Mouse (Mus musculus) heart, postnatal 10 days (tissue): ENCODE measurements around the gene Cdyl2. TPM values are rescaled to one million over a fixed set of nuclear protein-coding genes. Genes with fewer than 3 reads are reported as not detected.

Experiments
- DNase-seq, 2 experiments: peaks; one replicate each; pipeline ENCODE4 v3.0.0; 2021
- intact Hi-C: fragments of 180-260 bp; cut with DNase I; formaldehyde crosslinking; loops from one replicate; pipeline ENCODE4 v1.15.1; 2025
- total RNA-seq, 2 experiments: library from RNA; stranded (reverse); gene quantifications; 2 replicates each; pipeline ENCODE4 v1.2.3; 2021

The Cdyl2 gene
- total RNA-seq, result 1 to 10 TPM; 4.2 to 4.3 TPM

DNA sequence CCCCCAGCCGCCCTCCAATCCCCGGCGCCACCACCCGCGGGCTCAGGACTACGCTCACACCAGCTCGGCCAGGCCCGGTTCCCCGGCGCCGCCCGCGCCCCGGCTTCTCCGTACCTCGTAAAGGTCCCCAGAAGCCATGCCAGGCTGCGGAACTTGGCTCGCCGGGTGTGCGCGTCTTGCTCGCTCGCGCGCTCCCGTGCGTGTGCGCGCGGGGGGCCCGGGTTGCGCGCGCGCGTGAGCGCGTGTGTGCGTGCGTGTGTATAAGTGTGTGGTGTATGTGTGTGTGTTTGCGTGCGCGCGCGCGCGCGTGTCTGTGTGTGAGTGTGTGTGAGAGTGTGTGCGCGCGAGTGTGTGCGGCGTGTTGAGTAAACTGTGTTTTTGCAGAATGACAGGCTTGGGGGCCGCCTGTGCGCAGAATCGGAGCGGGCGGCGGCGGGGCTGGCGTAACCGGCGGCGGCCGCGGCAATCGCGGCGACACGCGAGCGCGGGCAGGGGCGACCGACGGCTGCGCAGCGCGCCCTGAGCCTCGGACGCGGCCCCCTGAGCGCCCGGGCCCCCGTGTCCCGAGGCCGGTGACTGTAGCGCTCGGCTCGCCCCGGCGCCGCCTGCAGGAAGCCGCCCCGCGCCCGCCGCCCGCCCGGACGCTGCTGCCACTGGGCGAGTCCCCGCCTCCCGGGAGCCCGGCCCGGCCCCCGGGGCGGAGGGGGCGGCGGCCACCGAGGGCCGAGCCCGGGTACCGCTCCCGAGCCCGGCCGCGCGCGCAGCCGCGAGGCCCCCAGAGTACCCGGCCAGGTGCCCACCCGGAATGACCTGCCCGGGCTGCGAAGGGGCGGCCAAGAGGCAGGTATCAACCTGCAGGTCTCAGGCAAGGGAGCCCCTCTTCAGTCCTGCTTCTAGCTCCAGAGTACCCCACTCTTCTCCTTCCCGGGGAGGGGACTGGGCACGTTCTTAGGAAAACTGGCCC, at the start of gene Cdyl2:
TSS of gene Cdyl2 (minus strand) at position 308 of the 964 bp plus-strand sequence.
- intact Hi-C loops, result no loop called here

DNA sequence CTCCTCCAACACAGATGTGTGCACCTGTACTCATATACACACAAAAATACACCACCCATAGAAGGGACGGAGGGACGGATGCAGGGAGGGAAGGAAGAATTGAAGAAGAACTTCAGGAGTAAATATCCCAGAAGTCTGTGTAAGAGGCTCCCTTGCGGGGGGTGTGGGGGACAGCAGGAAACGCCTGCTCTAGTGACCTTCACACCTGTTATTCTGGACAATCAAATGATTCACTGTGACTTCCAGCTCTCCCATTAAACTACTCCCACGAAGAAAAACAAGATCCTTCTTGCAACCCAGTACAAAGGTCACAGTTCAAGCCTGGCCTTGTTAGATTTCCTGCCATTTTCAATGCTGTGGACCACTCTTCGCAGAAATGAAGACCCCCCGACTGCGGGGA, 47.8 kb upstream of the Cdyl2 start:
- no peak for DNase-seq
- intact Hi-C loops, result no loop called here

More for the DNA sequence above, at the start of gene Cdyl2:
- peak; percentile 81 to 82 for DNase-seq

DNA sequence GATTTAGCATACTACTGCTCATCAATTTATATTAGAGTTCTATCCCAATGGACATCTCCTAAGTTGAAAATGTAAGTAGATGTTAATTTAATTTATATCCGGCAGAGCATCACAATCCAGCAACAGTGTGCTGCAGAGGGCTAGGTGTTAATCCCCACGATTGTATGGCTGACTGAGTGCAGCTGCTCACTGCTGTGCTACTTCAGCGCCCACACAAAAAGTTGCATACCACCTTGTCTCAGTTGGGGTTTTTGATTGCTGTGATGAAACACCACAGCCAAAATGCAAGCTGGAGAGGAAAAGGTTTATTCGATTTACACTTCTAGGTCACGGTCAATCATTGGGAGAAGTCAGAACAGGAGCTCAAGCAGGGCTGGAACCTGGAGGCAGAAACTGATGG, 41.4 kb upstream of the Cdyl2 start:
- DNase-seq, result no peak
- intact Hi-C loops, result no loop called here

DNA sequence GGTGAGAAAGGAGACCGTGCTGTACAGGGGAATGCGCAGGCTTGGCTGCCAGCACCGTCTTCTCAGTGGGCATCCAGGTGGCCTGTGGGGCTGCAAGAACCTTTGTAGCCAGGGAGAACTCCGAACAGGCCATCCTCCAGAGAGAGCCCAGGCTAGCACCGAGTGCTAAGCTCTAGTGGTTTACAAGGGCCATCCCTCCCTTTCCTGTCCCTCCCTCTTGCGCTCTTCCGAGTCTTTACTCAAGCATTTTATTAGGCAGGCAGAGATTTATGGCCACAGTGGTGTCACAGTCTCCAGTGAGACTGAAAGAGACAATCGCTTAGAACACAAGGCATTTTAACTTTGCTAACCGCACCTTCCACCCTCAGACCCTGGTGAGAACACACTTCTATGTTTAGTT, 39.9 kb upstream of the Cdyl2 start:
- DNase-seq, result no peak
- intact Hi-C loops, result no loop called here

DNA sequence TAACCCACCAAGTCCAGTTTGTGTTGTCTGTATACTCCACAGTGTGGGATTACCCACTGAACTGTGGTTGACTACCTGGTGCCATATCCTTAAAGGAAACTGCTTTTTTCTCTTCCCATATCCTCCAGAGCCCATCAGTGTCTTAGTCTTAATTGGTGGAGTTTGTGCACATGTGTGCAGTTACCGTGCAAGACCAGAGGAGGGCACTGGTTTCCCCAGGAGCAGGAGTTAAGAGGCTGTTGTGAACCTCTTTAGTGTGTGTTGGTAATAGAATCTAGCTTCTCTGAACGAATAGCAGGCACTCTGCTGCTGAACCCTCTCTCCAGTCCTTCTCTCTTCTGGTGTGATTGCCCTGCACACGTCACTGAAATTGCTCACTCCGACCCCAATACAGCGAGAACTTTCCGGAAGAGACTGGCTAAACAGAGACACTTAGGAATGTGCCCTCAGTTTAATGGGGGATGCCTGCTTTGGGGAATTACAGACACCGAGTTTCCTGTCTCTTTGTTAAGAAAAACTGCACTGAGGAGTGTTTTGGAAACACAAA, 39.1 kb upstream of the Cdyl2 start:
- DNase-seq, result peak; percentile 5 to 10

DNA sequence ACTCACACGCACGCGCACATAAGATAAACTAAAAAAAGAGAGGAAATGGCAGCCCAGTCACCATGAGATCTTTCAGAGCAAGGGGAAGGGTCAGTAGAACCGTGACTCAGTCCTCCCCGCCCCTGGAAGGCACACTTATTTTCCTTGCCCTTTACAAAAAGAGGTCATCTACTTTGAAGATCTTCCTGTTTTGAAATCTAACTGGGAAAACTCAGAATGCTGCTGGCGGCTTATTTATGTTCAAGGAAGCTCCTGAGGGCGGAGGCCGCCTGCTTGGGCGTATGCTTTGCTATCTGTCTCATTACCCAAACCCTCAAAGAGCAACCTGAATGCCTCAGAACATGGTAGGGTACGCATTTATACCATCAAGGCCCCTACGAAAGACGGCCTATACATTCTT, 38.0 kb upstream of the Cdyl2 start:
- DNase-seq, result no peak
- intact Hi-C loops, result no loop called here

More for the DNA sequence above, 39.1 kb upstream of the Cdyl2 start:
- intact Hi-C loops, result no loop called here

DNA sequence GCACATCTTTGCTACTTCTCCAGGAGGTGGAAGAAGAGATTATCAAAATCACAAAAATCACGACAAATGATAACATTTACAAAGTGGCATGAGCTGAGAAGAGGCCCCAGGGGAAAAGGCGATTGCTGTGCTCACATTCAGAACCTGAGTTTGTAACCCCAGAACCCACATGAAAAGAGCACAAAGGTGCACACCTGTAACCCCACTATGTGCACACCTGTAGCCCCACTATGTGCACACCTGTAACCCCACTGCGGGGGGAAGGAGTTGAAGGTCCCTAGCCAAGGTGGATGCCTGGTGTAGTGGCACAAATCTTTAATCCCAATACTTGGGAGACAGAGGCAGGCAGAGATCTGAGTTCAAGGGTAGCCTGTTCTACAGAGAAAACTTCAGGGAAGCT, 23.4 kb upstream of the Cdyl2 start:
- intact Hi-C loops, result no loop called here
- no peak for DNase-seq

DNA sequence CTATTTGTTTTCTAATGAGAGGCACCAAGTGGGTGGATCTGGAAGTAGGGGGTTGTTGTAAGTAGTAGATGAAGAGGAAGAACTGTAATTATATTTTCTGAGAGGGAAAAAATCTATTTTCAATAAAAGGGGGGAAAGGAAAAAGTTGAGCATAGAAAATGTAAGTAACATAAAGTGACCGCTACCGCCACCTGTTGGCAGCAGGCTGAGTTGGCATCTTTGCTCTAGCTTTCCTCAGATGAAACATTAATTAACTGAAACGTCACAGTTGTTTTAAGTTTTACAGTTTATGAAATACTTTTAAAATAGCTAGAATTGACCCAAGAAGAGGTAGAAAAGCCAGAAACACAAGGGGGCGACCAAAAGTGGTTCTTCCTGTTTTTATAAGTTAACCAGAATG, 22.8 kb upstream of the Cdyl2 start:
- intact Hi-C loops, result loop anchor here (1.0 kb wide), 1 partner anchor 274 kb away; no protein-coding TSS in a partner anchor
- peak; percentile 27 to 56 for DNase-seq

DNA sequence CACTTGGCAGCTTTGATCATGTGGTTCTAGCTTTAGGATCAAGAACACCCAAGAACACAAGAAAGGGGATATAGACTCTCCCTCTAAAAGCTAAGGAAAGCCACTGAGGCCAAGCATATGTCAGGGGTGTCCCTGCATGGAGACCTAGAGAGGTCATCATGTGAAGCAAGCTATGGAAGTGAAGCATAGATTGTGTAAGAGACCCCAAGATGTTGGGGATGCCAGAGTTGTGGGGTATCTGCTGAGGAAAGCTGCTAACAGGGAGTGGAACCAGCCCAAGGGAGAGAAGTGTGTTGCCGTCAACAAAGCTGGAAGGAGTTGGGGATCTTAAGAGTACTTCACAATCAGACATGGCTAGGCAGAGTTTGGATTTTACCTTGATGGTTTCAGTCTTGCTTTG, 7.9 kb upstream of the Cdyl2 start:
- no peak for DNase-seq
- intact Hi-C loops, result no loop called here

DNA sequence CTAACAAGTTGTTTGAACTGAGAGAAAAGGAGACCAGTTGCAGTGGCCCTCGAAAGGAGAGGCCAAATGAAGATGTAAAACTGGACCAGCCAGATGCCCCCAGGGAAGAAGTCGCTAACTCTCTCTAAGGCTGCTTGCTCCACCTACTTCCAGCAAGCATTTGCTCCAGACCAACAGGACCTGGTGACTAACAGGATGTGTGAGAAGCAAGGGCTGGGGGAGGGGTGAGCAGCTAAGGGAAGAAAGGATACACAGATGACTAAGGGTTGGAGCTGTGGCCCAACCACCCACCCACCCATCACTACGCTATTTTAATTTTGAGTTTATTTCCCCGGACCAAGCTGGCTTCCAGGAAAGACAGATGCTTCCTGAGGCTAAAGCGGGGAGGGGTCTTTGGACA, 2.5 kb upstream of the Cdyl2 start:
- intact Hi-C loops, result no loop called here
- DNase-seq, result peak; percentile 19 to 23

DNA sequence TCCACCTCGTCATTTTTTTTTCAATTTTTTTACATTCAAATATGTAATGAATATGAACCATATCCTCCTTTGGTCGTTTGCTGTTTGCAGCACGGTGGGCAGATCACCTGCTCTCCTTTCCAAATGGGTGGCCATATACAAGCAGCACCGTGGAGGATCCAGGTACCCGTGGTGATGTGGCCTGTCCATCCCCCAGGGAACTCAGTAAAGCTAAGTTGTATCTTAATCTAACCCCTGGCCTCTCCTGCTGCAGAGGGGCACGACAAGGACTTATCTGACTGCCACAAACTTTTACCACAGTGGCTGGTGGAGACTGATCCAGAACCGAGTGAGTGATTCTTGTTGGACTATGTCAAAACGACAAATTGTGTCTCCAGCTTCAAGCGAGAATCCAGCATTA, 1.4 kb upstream of the Cdyl2 start:
- intact Hi-C loops, result no loop called here
- no peak for DNase-seq

DNA sequence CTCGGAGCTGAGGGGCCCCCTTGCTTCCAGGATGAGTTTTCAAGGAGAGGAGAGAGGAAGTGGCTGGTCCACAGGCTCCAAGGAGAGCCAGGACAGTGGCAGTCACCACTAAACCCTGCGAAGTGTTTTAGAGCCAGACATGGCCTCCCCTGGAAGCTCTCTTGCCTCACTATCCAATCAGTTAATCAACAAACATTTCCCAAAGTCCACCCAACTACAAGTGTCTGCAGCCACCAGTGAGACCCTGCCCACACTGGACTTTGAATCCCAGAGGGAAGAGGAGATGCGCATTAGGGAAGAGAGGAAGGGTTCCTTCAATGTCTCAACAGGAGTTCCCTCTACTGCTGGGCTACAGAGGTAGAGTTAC, 840 bp upstream of the Cdyl2 start:
- intact Hi-C loops, result no loop called here
- no peak for DNase-seq

DNA sequence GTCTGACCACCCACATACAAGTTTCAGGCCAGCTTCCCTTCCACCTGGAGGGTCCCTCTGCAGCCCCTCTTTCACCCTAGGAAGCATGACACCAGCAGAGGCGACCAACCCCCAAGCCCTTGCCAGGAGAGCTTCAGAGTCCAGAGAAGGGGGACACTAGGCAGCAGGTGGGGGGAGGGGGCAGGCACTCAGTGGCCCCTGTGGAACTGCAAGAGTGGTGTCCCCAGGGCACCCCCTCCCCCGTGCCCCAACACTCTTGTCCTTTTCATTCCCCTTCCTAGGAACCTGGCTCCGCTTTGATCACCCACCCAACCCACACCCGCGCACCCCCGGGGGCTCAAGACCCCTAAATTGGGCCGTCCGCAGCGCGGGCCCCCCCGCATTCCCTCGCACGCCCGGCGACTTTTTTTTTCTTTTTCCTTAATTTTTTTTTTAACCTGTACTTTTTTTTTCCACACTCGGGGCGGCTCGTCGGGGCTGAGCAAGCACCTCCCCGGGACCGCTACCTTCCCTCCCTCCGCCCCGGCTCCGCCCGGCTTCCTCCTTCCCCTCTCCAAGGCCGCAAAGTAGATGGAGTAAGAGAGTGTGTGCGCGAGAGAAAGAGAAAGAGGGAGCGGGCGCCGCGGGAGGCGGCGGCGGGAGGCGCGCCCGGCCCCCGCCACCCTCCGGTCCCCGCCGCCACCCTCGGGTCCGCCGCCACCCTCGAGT, 661 bp downstream of the Cdyl2 start:
- intact Hi-C loops, result no loop called here
- DNase-seq, result peak in 1 of 2 experiments; percentile 7

DNA sequence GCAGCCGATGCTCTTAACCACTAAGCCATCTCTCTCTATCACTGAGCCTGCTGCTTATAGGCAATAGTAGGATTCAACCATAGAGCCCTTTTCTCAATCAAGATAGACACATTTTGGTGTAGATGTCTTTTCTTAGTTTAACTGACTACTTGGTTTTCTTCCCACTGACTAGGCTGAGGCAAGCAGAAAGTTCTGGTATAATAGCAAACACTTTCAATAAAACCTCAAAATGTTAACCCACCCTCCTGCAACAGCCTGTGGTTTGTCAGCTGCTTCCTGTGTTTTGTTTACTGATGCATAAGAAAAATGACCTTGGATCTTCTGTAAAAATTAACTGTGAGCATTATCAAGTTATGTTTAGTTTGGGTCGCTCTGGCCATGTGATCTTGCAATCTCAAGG, 11.3 kb downstream of the Cdyl2 start:
- DNase-seq, result no peak
- intact Hi-C loops, result no loop called here

DNA sequence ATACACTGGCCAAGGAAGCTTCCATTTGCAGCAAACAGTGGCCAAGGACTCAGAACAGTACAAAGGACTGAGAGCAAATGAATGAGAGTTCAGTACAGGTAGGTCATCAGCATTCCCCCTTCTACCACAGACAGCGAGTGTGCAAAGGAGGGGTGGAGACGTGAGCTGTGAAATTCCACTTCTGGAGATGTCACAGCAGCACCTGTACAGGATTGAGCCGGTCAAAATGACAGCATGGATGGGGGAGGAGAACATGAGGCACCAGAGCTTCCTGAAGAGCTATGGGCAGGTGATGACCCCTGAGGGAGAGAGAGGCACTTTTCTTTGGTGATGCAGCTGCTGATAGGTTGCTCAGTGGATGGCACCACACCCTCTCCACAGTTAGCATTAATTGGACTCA, 25.3 kb downstream of the Cdyl2 start:
- intact Hi-C loops, result no loop called here

DNA sequence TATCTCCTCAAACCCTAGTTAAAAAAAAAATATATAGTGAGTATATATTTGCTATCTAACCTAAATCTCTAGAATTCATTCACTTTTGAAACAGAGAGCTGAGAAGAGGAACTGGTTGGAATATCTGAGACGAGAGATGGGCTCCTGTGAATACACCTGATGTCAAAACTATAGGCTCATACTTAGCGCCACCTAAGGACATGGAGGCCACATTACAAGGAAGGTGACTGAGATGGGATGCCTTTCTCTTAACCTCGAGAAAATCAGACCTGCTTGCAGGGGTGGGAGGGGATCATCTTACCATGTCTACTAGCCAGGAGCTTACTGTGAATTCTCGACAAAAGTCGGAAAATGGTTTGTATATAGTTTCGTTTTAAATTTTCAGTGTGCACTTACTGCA, 30.3 kb downstream of the Cdyl2 start:
- intact Hi-C loops, result no loop called here
- no peak for DNase-seq

More for the DNA sequence above, 25.3 kb downstream of the Cdyl2 start:
- no peak for DNase-seq

DNA sequence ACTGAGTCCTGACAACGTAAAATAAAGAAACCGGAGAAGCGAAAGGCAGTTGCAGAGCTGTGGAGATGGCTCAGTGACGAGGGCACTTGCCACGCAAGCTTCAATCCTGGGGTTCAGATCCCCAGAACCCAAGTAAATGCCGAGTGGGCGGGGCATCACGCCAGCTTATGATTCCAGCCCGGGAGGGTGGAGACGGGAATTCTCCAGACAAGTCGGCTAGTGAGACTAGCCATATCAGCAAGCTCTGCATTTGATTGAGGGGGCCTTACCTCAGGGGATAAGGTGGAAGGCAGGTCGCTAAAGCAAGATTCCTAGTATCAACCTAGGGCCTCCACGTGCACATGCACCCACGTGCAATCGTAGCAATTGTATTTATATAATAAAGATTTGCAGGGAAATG, 39.9 kb downstream of the Cdyl2 start:
- DNase-seq, result no peak
- intact Hi-C loops, result no loop called here

DNA sequence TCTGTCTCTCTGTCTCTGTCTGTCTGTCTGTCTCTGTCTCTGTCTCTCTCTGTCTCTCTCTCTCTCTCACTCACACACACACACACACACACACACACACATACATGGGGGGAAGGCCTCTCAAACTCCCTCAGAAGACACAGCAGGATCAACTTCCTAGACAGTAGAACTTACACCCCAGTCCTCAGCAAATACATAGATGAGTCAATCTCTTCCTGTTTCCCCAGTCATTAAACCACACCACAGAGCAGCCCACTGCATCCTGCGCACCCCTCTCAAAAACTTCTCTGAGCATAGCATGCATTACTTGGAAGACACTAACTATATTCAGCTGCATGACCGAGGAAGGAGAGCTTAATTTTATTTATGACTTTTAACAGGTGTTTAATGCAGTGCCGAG, 43.0 kb downstream of the Cdyl2 start:
- intact Hi-C loops, result no loop called here
- no peak for DNase-seq

DNA sequence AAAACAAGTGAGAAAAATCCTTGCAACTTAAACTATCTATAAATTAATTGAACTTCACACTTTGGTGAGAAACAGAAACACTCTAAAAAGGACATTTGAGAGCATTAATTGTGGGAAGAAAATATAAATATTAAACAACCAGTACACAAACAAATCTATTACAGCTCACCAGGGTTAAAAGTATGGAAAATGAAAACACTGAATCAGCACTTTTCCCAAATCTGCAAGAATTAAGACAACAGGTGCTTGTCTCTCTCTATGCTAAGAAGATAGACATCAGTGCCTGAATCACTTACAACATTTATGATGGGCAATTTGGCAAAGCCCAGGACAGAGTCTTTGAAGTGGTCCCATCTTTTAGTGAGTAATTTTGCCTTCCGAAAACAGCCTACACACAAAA, 56.6 kb downstream of the Cdyl2 start:
- no peak for DNase-seq
- intact Hi-C loops, result no loop called here

DNA sequence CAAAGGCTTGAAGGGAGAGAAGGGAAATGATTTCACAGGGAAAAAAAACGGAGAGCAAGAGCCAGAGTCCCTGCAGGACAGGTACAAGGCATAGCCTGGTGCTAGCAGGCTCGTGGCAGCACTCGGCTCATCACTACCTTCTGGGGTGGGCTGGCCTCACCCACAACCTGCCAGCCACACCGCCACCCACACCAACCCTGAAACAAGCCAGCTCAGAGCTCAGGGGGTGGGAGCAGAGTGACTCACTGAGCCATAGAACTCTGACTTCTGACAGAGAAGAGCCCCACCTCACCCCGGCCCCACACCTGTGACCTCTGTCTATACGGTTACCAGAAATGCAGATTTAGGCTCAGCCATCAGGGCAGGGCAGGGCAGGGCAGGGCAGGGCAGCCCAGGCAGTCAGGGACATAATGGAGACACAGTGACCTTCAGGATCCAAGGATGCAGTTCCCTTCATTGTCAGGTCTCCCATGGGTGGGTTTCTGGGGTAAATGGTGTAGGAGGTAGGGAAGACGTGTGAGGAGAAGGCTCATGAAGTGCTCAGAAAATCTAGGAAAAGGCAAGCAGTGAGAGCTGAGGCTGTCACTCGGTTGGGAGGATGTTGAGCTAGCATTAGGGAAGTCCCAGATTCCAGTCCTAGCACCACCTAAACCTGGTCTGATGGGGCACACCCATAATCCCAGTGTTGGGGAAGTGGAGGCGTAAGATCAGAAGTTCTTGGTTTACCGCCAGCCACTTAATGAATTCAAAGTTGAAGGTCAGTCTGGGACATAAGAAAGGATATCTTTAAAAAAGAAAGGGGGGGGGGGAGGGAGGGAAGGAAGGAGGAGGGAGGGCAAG, 58.6 kb downstream of the Cdyl2 start:
- no peak for DNase-seq
- intact Hi-C loops, result no loop called here

DNA sequence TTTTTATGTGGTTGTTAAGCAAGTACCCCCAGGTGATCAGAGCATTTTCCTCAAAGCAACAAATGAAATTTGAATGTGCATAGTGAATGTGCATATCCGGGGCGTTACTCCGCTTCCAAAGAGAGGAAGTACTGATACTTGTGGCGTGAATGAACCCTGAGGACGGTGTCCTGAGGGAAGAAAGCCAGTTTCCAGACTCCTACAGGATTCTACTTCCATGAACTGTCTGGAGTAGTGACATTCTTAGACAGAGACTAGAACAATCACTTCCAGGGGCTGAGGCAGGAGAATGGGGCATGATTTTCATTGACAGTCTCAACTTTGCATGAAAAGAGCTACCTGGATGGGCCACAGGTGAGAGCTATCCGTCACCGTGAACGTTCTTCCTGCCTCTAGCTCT, 59.3 kb downstream of the Cdyl2 start:
- no peak for DNase-seq
- intact Hi-C loops, result no loop called here
